Mouse (Mus musculus) layer of hippocampus, adult 9-11 months (tissue): ENCODE data around the gene Clic1.
"Not testable (repeated sequence)": the region's sequence is repeated elsewhere in the genome, so short reads cannot be mapped to it uniquely, and the experiment has no call there.

Experiments
- DNase-seq: peaks from one replicate; pipeline ENCODE4 v3.0.0; 2022

Gene Clic1

GRCm38 (mm10) chr17:35021163-35021808, 28.5 kb upstream of the Clic1 start:
- DNase-seq = peak; percentile 80

GRCm38 (mm10) chr17:35021842-35022477, 27.8 kb upstream of the Clic1 start:
- DNase-seq = no peak

DNA sequence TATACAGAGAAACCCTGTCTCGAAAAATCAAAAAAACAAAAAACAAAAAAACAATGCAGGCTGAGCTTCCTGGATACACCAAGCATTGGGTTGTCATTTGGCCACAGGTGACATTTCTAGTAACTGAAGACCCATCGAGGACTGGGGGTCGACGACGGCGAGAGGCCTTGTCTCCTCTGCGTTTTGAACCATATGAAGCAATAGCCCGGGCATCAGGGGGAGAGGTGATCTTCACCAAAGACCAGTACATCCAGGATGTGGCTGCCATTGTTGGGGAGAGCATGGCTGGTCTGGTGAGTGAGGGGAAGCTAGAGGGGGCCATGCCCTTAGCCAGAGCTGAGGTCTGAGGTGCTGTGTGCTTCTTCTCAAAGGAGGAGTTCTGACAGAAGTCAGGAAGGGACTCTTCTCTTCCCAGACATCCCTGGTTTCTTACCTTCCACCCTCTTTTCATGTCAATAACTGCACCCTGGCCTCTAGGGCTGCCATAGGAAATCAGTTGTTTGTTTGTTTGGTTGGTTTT, 27.2 kb upstream of the Clic1 start:
- no peak for DNase-seq

DNA sequence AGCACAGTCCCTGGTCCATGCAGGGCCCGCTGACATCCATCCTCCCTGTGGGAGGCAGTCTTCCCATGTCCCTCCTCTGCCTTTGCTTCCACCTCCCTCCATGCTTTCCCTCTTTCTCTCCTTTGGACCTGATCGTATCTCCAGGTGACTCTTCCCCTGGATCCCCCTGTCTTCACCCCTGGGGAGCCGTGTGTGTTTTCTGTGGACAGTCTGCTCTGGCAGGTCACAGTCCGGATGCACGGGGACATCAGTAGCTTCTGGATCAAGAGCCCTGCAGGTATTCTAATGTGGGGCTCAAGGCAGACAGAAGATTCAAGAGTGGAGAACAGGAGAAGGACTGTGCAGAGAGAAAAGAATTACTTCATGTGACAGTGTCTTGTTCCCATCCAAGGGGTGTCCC, 26.5 kb upstream of the Clic1 start:
- no peak for DNase-seq

DNA sequence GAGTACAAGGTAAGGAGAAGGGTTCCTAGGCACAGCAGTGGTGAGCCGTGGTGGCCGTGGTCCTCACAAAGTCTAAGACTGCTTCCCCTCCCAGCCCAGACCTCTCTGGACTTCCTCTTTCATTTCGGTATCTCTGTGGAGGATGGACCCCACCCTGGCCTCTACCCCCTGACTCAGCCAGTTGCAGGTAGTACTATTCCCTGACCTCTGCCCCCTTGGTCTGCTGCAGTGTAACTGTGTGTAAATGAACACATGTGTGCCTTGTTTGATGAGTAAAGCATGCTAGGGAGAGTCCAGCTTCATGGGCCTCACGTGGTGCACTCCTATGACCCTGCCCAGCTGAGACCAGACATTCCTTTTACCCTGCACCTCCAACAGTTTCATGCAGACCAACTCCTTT, 26.0 kb upstream of the Clic1 start:
- no peak for DNase-seq

- no peak for DNase-seq
Measured at GRCm38 (mm10) chr17:35024261-35024660, 25.5 kb upstream of the Clic1 start.

DNA sequence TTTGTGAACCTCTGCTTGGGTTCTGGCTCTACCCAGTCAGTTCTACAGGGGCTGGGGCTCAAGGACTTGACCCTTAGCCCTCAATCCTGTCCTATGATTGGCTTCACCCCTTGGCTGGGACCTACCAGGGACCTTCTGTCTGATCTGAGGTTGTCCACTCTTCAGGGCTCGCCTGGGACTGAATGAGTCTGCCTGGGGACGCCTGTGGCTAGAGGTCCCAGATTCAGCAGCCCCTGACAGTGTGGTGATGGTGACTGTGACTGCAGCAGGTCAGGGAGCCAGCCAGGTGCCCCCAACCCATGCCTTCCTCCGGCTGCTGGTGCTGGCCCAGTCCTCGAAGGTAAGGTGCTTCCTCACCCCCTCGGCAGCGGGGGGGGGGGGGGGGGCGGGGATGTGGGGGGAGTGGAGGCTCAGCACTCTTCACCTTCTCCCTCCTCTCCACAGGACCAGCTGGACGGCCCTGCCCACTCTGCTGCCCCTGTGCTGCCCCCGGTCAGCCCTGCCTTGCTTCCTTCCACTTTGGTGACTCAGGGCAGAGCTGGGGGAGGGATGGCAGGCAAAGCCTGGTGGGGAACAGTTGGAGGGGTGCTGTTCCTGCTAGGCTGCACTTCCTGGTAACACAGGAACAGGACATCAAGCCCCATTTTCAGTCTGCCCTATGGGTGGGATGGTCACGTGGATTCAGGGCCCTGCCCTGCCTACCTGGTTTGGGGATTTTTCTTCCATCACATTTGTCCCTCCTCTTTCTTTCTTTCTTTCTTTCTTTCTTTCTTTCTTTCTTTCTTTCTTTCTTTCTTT, 24.9 kb upstream of the Clic1 start:
- DNase-seq = no peak

- DNase-seq = no peak
Measured at GRCm38 (mm10) chr17:35026206-35026605, 23.6 kb upstream of the Clic1 start.

DNA sequence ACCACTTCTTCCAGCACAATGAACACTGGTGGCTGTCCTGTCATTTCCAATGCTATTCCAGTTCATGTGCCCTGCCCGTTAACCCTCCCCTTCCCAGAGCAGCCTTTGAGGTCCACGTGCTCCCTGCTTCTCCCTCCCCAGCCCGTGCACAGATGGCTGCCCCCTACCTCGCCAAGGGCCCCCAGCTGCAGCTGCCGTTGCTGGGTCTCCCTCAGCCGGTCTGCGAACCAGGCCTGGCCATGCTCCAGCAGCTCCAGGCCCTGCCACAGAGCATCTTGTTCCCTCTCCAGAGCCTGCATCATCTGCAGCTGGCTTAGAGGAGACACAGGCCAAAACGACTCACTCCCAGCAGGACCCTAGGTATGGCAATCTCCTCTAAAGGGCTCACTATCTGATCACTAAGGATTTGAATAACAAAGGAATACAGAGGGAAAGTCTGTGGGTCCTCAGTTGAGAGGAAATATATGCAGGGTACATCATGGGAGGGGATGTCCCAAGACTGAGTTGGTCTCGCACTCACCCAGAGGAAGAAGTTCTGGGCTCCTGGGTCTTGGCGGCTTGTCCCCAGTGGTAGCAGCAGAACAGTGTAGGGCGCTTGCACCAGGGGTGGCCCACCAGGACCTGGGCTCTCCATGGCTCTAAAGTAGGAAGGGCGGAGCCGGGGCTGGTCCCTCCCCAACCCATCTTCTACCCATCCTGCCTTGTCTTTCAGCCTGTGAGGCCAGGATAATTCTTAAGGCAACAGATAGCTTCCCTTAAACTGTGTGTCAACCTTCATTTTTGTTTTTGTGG, 22.3 kb upstream of the Clic1 start, which contains the start of gene Sapcd1:
TSS of gene Sapcd1 (minus strand) at position 740 of the 792 bp plus-strand sequence.
- DNase-seq = peak; percentile 83

- DNase-seq = no peak
Measured at GRCm38 (mm10) chr17:35028315-35028714, 21.5 kb upstream of the Clic1 start.

- DNase-seq = no peak
Measured at GRCm38 (mm10) chr17:35029691-35030532, 19.9 kb upstream of the Clic1 start.

GRCm38 (mm10) chr17:35031272-35031671, 18.5 kb upstream of the Clic1 start:
- no peak for DNase-seq

- no peak for DNase-seq
Measured at GRCm38 (mm10) chr17:35031880-35032279, 17.9 kb upstream of the Clic1 start.

- DNase-seq = no peak
Measured at GRCm38 (mm10) chr17:35032323-35032870, 17.4 kb upstream of the Clic1 start.

GRCm38 (mm10) chr17:35033703-35034102, 16.1 kb upstream of the Clic1 start:
- DNase-seq = not testable (repeated sequence)

DNA sequence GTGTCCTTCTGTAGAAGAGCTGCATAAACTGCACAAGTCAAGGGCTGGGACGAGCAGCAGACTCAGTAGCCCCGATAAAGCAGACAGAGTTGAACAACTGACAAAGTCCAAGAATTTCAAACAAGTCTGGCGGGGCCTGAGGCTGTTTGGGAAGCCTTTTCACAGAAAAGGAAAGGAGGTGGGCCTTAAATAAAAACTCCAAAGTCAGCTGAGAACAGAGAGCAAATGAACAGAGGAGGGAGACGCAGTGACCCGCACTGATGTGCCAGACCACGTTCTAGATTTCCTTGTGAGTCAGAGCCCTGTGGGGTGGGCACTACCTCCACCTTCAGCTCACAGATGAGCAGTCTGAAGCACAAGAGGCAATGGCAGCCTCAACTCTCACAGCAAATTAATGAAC, 14.9 kb upstream of the Clic1 start:
- DNase-seq = no peak

DNA sequence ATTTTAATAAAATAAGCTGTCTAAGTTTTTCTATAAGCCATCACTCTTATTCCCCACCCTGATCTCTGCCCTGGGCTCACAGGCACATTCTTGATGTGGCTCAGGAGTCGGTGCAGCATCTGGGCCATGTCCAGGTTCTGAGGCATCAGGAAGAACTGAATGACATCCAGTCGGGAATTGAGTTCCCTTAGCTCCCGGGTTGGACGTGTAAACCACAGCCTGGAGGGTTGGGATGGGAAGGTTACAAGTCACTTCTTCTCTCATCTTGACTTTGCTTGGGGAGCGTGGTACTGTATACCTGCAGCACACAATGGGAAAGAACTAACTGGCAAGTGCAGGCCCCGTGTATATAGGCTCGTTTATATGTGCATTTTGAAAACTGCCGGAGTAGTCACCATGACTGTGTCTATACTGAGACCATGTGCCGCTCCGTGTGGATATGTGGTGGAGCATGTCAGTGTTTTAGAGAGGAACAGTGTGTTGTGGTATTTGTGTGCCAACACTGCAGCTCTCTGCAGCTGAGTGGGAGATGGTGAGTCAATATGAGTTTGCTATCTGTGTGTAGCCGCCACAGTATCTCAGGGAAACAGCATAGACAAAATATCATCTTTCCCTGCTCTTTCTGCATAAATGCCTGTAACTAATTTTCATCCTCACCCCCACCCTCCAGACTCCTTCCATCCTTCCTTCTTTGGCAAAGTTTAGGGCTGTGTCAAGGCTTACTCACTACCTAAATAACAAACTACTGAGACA, 10.5 kb upstream of the Clic1 start:
- DNase-seq = peak; percentile 71

- no peak for DNase-seq
Measured at GRCm38 (mm10) chr17:35043794-35044193, 6.0 kb upstream of the Clic1 start.

- DNase-seq = no peak
Measured at GRCm38 (mm10) chr17:35044904-35045806, 4.6 kb upstream of the Clic1 start.
